Mouse (Mus musculus) liver, adult 2 months (tissue): ENCODE measurements at regions not wholly inside any gene's neighbourhood (a gene's known extent, or its start where the extent isn't known, plus 50 kb on each side); places are given as distances from the start of the nearest gene placed in this dataset.

Source experiments
- CTCF ChIP-seq: fragments of 200-500 bp; IDR thresholded peaks from 2 replicates; pipeline ENCODE4 v1.5.1; 2011; ENCODE audit warnings: low read depth, low read length, control low read depth
- POLR2A ChIP-seq: fragments of 200-500 bp; IDR thresholded peaks from 2 replicates; pipeline ENCODE4 v1.6.1; 2011; ENCODE audit warnings: low read length, control low read depth; ENCODE audit not compliant: insufficient read depth; ENCODE audit errors: extremely low read depth

GRCm38 (mm10) chr2:57644541-57644940 lies 353.1 kb upstream of the Galnt5 start:
- TF ChIP-seq POLR2A (no peak), CTCF (no peak)
